Mouse (Mus musculus) cerebellum, adult 8-10 months (tissue): Measurements from ENCODE around the gene Cd164l2.
A peak's percentile ranks its signal among the peaks of the same experiment; 100 is the strongest.

ENCODE experiments used
- DNase-seq: peaks from one replicate; pipeline ENCODE4 v3.0.0; 2022

Cd164l2 gene

GRCm38 (mm10) chr4:133195014-133195413 is 16.9 kb upstream of the Cd164l2 start:
- DNase-seq, result no peak

DNA sequence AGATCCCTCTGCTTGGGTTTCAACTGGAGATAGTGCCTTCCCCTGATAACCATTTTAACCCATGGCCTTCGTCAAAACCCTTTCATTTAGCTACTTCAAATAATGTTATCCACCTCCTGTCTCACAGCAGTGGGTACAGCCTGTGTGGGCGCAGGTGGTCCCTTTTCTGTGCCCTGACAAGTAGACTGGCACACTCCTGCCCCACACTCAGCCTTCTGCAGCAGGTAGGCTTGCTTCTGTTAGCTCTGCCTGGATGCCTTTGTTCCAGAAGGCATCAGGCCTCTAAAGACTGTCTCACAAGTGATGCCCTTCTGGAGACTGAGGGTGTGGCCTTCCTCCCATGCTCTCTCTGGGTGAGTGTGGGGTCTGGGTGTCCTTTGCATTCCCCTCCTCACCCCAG is 15.8 kb upstream of the Cd164l2 start:
- DNase-seq, result no peak

DNA sequence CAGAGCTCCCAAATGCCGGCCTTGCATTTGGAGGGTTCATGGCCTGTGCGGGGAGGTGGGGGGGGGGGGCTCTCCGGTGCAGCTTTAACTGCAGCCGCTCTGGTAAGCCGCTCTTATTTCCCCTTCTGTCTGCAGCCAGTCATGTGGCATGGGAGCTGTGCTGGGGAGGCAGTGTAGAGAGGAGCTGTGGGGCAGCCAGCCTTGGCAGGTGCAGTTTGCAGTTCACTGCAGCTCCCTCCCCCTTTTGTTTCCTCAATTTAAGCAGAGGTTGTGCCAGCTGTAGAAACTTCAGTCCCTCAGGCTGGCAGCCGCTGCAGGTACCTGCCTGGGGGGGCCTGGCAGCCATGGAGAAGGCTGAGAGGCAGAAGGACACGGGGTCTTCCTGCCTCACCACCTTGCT is 15.1 kb upstream of the Cd164l2 start:
- DNase-seq, result no peak

DNA sequence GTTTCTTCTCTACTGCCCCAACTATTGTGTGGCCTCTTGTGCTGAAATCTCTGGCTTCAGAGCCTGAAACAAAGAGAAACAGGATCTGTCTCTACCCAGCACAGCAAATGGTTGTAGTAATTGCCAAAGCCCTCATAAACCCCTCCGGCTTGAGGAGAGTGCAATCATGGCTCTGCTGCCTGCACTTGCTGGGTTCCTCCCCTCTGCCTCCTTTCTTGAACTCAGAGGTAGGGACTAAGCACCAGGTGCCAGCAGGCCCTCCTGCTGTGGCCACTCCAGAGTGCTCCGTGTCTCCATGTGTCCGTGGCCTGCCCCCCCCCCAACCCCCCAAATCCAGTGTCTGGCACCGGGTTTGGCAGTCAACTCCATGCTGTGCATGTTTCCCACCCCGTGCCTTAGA is 14.6 kb upstream of the Cd164l2 start:
- no peak for DNase-seq

- DNase-seq, result no peak
Measured at GRCm38 (mm10) chr4:133197801-133198286, 14.1 kb upstream of the Cd164l2 start.

- no peak for DNase-seq
Measured at GRCm38 (mm10) chr4:133198337-133199180, 13.4 kb upstream of the Cd164l2 start.

- no peak for DNase-seq
Measured at GRCm38 (mm10) chr4:133199743-133200142, 12.2 kb upstream of the Cd164l2 start.

- no peak for DNase-seq
Measured at GRCm38 (mm10) chr4:133200343-133200742, 11.6 kb upstream of the Cd164l2 start.

DNA sequence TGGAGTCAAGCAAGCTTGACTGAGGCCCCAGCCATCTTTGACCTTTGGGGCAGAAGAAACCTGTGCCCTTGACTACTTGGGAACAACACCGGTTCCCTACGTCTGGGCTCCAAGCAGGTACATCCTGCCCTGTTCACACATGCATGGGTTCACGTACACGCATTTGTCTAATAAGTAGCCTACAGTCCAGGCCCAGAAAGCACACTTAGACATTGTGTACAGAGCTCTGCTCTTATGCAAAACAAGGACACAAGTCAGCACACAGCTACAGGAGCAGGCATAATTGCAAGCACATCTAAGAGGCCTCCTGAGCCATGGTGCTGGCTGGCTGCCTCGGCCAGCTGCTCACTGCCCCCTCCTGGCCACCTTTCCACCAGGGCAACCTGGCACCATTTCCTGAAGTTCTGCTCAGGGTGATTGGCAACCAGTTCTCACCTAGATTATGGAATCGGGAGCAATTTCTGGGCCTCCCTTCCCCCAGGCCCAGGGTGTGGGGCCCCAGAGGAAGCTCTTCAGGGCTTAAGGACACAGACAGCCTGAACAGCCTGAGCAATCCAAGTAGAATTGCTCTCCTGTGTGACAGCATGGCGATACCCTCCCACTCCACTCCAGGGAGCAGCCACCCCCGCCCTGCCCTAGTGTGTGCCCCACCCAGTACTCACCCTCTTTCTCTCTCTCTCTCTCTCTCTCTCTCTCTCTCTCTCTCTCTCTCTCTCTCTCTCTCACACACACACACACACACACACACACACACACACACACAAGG is 10.7 kb upstream of the Cd164l2 start:
- peak; percentile 80 for DNase-seq

GRCm38 (mm10) chr4:133202254-133202653 is 9.7 kb upstream of the Cd164l2 start:
- no peak for DNase-seq

- DNase-seq, result no peak
Measured at GRCm38 (mm10) chr4:133203591-133203990, 8.3 kb upstream of the Cd164l2 start.

GRCm38 (mm10) chr4:133204379-133204778 is 7.6 kb upstream of the Cd164l2 start:
- no peak for DNase-seq

DNA sequence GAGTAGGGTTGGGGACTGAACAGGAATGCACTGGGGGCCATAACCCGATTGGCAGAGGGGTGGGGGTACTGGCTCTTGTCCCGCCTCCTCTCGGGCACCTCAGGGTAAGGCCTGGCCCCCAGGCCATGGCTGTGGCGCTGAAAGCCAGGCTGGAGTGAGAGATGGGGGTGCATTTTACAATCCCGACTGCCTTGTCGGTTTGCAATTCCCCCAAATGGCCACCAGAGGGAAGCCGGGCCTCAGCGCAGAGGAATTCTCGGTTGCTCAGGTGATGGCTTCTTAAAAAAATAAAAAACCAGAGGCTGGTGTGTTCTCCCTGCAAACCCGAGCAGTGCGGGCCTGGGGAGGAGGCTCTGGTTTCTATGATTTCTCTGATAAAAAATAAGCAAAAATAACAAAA is 2.6 kb upstream of the Cd164l2 start:
- DNase-seq, result peak; percentile 68

- DNase-seq, result peak; percentile 35
Measured at GRCm38 (mm10) chr4:133210023-133210787, 1.7 kb upstream of the Cd164l2 start.

GRCm38 (mm10) chr4:133210788-133211390 is 1.0 kb upstream of the Cd164l2 start:
- DNase-seq, result peak; percentile 24

GRCm38 (mm10) chr4:133212562-133213267 is 784 bp downstream of the Cd164l2 start:
- peak; percentile 82 for DNase-seq

DNA sequence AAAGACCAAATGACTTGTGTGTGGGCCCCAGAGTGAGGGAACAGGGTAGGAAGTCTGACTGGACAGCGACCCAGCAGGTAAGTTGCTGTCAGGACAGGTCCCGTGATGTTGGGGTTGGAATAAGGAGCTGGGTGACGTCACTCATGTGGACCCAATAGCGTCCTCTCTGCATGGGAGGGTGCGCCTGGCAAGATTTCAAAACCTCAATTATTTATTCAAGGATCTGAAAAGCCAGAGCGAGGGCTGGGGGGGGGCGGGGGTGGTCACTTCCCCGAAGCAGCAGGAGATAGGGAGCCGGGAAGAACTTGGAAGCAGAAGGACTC is 1.3 kb downstream of the Cd164l2 start:
- DNase-seq, result peak; percentile 54

DNA sequence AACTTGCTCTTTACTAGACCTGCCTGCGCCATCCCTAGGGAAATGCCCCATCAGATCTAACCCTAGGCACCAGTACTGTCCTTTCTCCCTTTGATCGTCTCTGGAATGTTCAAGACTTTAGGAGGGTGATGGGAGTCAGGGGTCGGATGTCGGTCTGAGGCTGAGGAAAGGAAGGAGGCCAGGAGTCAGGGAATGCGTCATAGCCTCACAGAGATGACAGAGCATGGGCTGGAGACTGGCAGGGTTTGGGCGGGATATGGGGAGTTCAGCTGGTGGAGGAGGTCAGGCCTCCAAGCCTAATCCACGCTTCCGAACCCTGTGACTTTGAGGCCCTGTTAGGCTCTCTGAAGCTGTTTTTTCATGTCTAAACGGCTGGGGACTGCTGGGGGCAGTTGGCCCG is 1.7 kb downstream of the Cd164l2 start:
- DNase-seq, result no peak

DNA sequence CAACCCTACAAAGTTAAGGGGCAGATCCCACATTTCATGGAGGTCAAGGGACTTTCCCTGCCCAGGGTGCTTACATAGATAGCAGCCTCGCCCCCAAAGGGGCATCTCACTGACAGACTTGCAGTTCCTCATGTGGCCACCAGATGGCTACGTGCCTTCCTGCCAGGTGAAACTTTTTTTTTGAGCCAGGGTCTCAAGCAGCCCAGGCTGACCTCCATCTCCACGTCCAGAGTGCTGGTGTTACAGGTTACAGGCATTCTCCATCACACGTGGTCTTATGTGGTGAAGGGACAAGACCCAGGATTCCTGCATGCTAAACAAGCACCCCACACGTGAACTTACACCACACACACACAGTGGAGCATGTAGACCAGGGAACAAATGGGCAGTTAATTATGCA is 5.7 kb downstream of the Cd164l2 start:
- DNase-seq, result peak; percentile 61

- no peak for DNase-seq
Measured at GRCm38 (mm10) chr4:133218745-133219144, 6.8 kb downstream of the Cd164l2 start.

DNA sequence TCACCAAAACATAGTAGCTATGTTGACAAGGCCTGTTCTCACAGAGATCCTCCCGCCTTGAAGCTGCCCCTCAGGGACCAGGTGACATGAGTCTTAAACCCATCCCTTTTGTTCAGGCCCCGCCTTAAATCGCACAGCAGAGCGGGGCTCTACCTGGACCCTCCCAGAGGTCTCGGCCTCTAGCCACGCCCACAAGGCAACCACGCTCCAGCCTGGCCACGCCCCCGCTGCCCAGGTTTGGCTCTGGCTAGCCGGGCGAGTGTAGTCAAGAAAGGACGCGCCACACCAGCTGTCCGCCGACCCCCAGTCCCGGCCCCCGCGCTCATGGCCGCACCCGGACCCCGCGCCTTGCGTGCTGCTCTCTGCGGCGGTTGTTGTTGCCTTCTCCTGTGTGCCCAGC is 8.7 kb downstream of the Cd164l2 start:
- no peak for DNase-seq

- DNase-seq, result no peak
Measured at GRCm38 (mm10) chr4:133221701-133222100, 9.8 kb downstream of the Cd164l2 start.
